Mouse (Mus musculus) thymus, adult 2 months (tissue): Measurements from ENCODE around the gene Taf9b.

Experiments
- CTCF ChIP-seq: fragments of 200-500 bp; IDR thresholded peaks from 2 replicates; pipeline ENCODE4 v1.5.1; 2012; ENCODE audit warnings: mild to moderate bottlenecking, control low read depth, low read length, moderate library complexity, borderline replicate concordance; ENCODE audit not compliant: control insufficient read depth, poor library complexity, insufficient read depth; ENCODE audit errors: extremely low read depth
- POLR2A ChIP-seq: fragments of 200-500 bp; IDR thresholded peaks from 2 replicates; pipeline ENCODE4 v1.6.1; 2012; ENCODE audit warnings: mild to moderate bottlenecking, low read length, control low read depth, moderate library complexity; ENCODE audit not compliant: control insufficient read depth, poor library complexity, insufficient read depth; ENCODE audit errors: extremely low read depth

- TF ChIP-seq CTCF, result no peak
- TF ChIP-seq POLR2A, result no peak
Observed at GRCm38 (mm10) chrX:106209100-106209499, 11.9 kb downstream of the Taf9b start.
